Mouse (Mus musculus) kidney, embryonic 16.5 days (tissue): ENCODE data around the gene Crtc3. TPM values are rescaled to one million over a fixed set of nuclear protein-coding genes. Genes with fewer than 3 reads are reported as not detected.
A peak's percentile ranks its signal among the peaks of the same experiment; 100 is the strongest.

Experiments
- ATAC-seq: fragments of 200-750 bp; cut with Nextera tagmentation; 2 replicates; pipeline ENCODE4 v1.8.0; 2017; ENCODE audit warnings: moderate TSS enrichment; ENCODE audit not compliant: low FRiP score, low TSS enrichment
- H3K27ac ChIP-seq: fragments of 300-500 bp; sonication (generic); 2 replicates; pipeline ENCODE4 v1.5.1; 2014; ENCODE audit warnings: low read length
- H3K27me3 ChIP-seq: fragments of 300-500 bp; sonication (generic); 2 replicates; pipeline ENCODE4 v1.6.1; 2014; ENCODE audit warnings: low read length, control low read depth, mixed read lengths; ENCODE audit not compliant: insufficient read depth
- H3K36me3 ChIP-seq: fragments of 300-500 bp; sonication (generic); 2 replicates; pipeline ENCODE4 v1.6.1; 2014; ENCODE audit warnings: low read length, control low read depth, mixed read lengths; ENCODE audit not compliant: insufficient read depth
- H3K4me1 ChIP-seq: fragments of 300-500 bp; sonication (generic); 2 replicates; pipeline ENCODE4 v1.6.1; 2014; ENCODE audit warnings: low read length, control low read depth, mixed read lengths; ENCODE audit not compliant: insufficient read depth
- H3K4me2 ChIP-seq: fragments of 300-500 bp; sonication (generic); replicated peaks from 2 replicates; pipeline ENCODE4 v1.6.1; 2014; ENCODE audit warnings: low read depth, low read length
- H3K4me3 ChIP-seq: fragments of 300-500 bp; sonication (generic); 2 replicates; pipeline ENCODE4 v1.5.1; 2014; ENCODE audit warnings: mild to moderate bottlenecking, low read length
- H3K9ac ChIP-seq: fragments of 300-500 bp; sonication (generic); replicated peaks from 2 replicates; pipeline ENCODE4 v1.6.1; 2014; ENCODE audit warnings: low read length
- H3K9me3 ChIP-seq: fragments of 300-500 bp; sonication (generic); 2 replicates; pipeline ENCODE4 v1.6.1; 2016; ENCODE audit warnings: low read length, control low read depth
- WGBS: fragments of 180-500 bp; shearing (Covaris S2); extraction: QIAGEN DNeasy Blood & Tissue Kit; methylation state at CpG from one replicate; pipeline ENCODE4 v1.1.7; 2014; 5-methylcytosine and 5-hydroxymethylcytosine counted together
- polyA plus RNA-seq: library from polyadenylated mRNA; unstranded; fragments of >200 nt; fragmentation: Nextera tagmentation; extraction: Ambion mirVana; gene quantifications from 2 replicates; pipeline ENCODE4 v1.2.1, GENCODE M21; 2015

The Crtc3 gene
- polyA plus RNA-seq: 18.5 and 22.2 TPM in 2 replicates

GRCm38 (mm10) chr7:80688556-80689220 lies at the start of gene Crtc3:
Crtc3 (minus strand) TSS chr7:80688877.
- no peaks in the 10 kb centered on the region for H3K27me3 ChIP-seq
- H3K9ac ChIP-seq: peak within 1 kb of the TSS; percentile 97
- peaks cover 16% of the 10 kb centered on the region for H3K4me1 ChIP-seq
- WGBS: under 1% methylated on average over 61 of the region's 83 CpGs
- H3K4me2 ChIP-seq: peak within 1 kb of the TSS; percentile 81
- no peaks in the 10 kb centered on the region for H3K36me3 ChIP-seq
- peak; percentile 91 for ATAC-seq
- peak within 1 kb of the TSS; percentile 97 for H3K27ac ChIP-seq
- H3K4me3 ChIP-seq: peak within 1 kb of the TSS; percentile 89
- H3K9me3 ChIP-seq: no peaks in the 10 kb centered on the region

GRCm38 (mm10) chr7:80736199-80736598 lies 47.5 kb upstream of the Crtc3 start:
- H3K27me3 ChIP-seq: no peaks in the 10 kb centered on the region
- no peak overlapping the region for H3K27ac ChIP-seq
- peaks cover 52% of the 10 kb centered on the region for H3K36me3 ChIP-seq
- no peak overlapping the region for H3K9ac ChIP-seq
- no peak for ATAC-seq
- no peaks in the 10 kb centered on the region for H3K4me1 ChIP-seq
- H3K4me2 ChIP-seq: no peak overlapping the region
- WGBS: 82% methylated on average over 10 of the region's 10 CpGs
- no peak overlapping the region for H3K4me3 ChIP-seq
- no peaks in the 10 kb centered on the region for H3K9me3 ChIP-seq

- WGBS: 70% methylated on average over 11 of the region's 11 CpGs
- no peak for ATAC-seq
- H3K27me3 ChIP-seq: no peaks in the 10 kb centered on the region
Measured at GRCm38 (mm10) chr7:80732986-80733385, 44.3 kb upstream of the Crtc3 start.

GRCm38 (mm10) chr7:80729662-80730061 lies 41.0 kb upstream of the Crtc3 start:
- Histone ChIP-seq H3K9me3 (no peaks in the 10 kb centered on the region), H3K27ac (no peak overlapping the region), H3K36me3 (peaks cover 68% of the 10 kb centered on the region), H3K4me3 (no peak overlapping the region), H3K4me2 (no peak overlapping the region), H3K27me3 (no peaks in the 10 kb centered on the region), H3K4me1 (no peaks in the 10 kb centered on the region), H3K9ac (no peak overlapping the region)
- WGBS: 31% methylated on average over 8 of the region's 8 CpGs
- ATAC-seq: 0 out of 2 replicates have a peak, but pooled peaks have one; percentile 25

More at GRCm38 (mm10) chr7:80732986-80733385, 44.3 kb upstream of the Crtc3 start:
- Histone ChIP-seq H3K9me3 (no peaks in the 10 kb centered on the region), H3K27ac (no peak overlapping the region), H3K36me3 (peaks cover 48% of the 10 kb centered on the region), H3K4me2 (no peak overlapping the region), H3K4me3 (no peak overlapping the region), H3K4me1 (no peaks in the 10 kb centered on the region), H3K9ac (no peak overlapping the region)

- no peaks in the 10 kb centered on the region for H3K4me1 ChIP-seq
- no peak for ATAC-seq
- H3K27me3 ChIP-seq: no peaks in the 10 kb centered on the region
- peaks cover 84% of the 10 kb centered on the region for H3K36me3 ChIP-seq
- no peak overlapping the region for H3K4me3 ChIP-seq
- no peak overlapping the region for H3K4me2 ChIP-seq
- no peak overlapping the region for H3K9ac ChIP-seq
- H3K27ac ChIP-seq: no peak overlapping the region
- WGBS: 44% methylated on average over 9 of the region's 9 CpGs
- no peaks in the 10 kb centered on the region for H3K9me3 ChIP-seq
Measured at GRCm38 (mm10) chr7:80721041-80721440, 32.4 kb upstream of the Crtc3 start.

GRCm38 (mm10) chr7:80719582-80719981 lies 30.9 kb upstream of the Crtc3 start:
- 97% methylated on average over 7 of the region's 7 CpGs for WGBS
- H3K4me1 ChIP-seq: no peaks in the 10 kb centered on the region
- no peak overlapping the region for H3K4me2 ChIP-seq
- ATAC-seq: no peak
- H3K9me3 ChIP-seq: no peaks in the 10 kb centered on the region
- no peak overlapping the region for H3K27ac ChIP-seq
- no peaks in the 10 kb centered on the region for H3K27me3 ChIP-seq
- no peak overlapping the region for H3K4me3 ChIP-seq
- H3K9ac ChIP-seq: no peak overlapping the region
- peaks cover 84% of the 10 kb centered on the region for H3K36me3 ChIP-seq

- no peak overlapping the region for H3K4me3 ChIP-seq
- no peak overlapping the region for H3K9ac ChIP-seq
- H3K4me1 ChIP-seq: no peaks in the 10 kb centered on the region
- no peaks in the 10 kb centered on the region for H3K9me3 ChIP-seq
- H3K27me3 ChIP-seq: no peaks in the 10 kb centered on the region
- no peak for ATAC-seq
- peaks cover 80% of the 10 kb centered on the region for H3K36me3 ChIP-seq
- 89% methylated on average over 2 of the region's 2 CpGs for WGBS
- no peak overlapping the region for H3K4me2 ChIP-seq
- no peak overlapping the region for H3K27ac ChIP-seq
Measured at GRCm38 (mm10) chr7:80719038-80719437, 30.4 kb upstream of the Crtc3 start.

GRCm38 (mm10) chr7:80718471-80718870 lies 29.8 kb upstream of the Crtc3 start:
- 80% methylated on average over 8 of the region's 8 CpGs for WGBS
- no peak overlapping the region for H3K4me2 ChIP-seq
- ATAC-seq: no peak
- H3K9ac ChIP-seq: no peak overlapping the region
- no peaks in the 10 kb centered on the region for H3K9me3 ChIP-seq
- no peak overlapping the region for H3K27ac ChIP-seq
- H3K27me3 ChIP-seq: no peaks in the 10 kb centered on the region
- H3K4me3 ChIP-seq: no peak overlapping the region
- H3K36me3 ChIP-seq: peaks cover 74% of the 10 kb centered on the region
- no peaks in the 10 kb centered on the region for H3K4me1 ChIP-seq

GRCm38 (mm10) chr7:80716758-80717157 lies 28.1 kb upstream of the Crtc3 start:
- peaks cover 57% of the 10 kb centered on the region for H3K36me3 ChIP-seq
- WGBS: 85% methylated on average over 9 of the region's 9 CpGs
- H3K27me3 ChIP-seq: no peaks in the 10 kb centered on the region

GRCm38 (mm10) chr7:80715306-80715705 lies 26.6 kb upstream of the Crtc3 start:
- Histone ChIP-seq H3K4me1 (no peaks in the 10 kb centered on the region), H3K27me3 (no peaks in the 10 kb centered on the region), H3K4me2 (no peak overlapping the region), H3K9ac (no peak overlapping the region), H3K4me3 (no peak overlapping the region), H3K9me3 (no peaks in the 10 kb centered on the region), H3K36me3 (peaks cover 45% of the 10 kb centered on the region), H3K27ac (no peak overlapping the region)
- WGBS: 77% methylated on average over 7 of the region's 7 CpGs
- ATAC-seq: peak; percentile 19; the same call in 1 of the 2 replicates

More at GRCm38 (mm10) chr7:80716758-80717157, 28.1 kb upstream of the Crtc3 start:
- no peaks in the 10 kb centered on the region for H3K9me3 ChIP-seq
- no peak overlapping the region for H3K4me2 ChIP-seq
- ATAC-seq: no peak
- no peak overlapping the region for H3K27ac ChIP-seq
- H3K4me3 ChIP-seq: no peak overlapping the region
- H3K4me1 ChIP-seq: no peaks in the 10 kb centered on the region
- no peak overlapping the region for H3K9ac ChIP-seq
